Comparison of ENCODE assay signal across 8 mouse cellular contexts in the genomic region with DNA sequence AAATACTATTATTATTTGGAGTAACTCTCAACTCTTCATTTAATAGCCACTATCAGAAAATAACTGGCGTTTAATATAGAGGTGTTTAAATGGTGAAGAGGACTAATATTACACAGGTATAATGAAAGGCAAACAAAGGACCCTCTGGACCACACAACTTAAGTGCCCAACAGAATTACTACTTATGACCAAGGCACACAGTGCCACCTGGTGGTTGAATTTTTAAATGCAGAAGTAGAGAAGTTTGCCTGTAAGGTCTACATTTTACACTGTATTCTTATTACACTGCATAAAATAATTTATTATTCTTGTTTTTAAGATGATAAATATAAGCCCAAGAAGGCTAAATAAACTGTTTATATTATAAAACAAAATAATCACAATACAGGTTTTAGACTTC.
DNase-seq lines count a peak whose midpoint lies in the region; ATAC-seq and TF ChIP-seq lines count a peak whose summit lies in the region.

No protein-coding gene starts in this region.

- no peak for TF ChIP-seq POLR2A in heart, adult 2 months (IDR thresholded peaks at IDR 0.05; ENCODE audit: insufficient read depth, low read depth, low read length)
- no peak for TF ChIP-seq POLR2A in spleen, adult 2 months (IDR thresholded peaks at IDR 0.05; ENCODE audit: low read depth, low read length)

- H3K27me3 ChIP-seq in heart, adult 2 months (ENCODE audit: control insufficient read depth, insufficient read depth, low read length), result no peaks in the 10 kb centered on the region
- no peaks in the 10 kb centered on the region for H3K27me3 ChIP-seq in heart, embryonic 12.5 days (replicated peaks)
- H3K27me3 ChIP-seq in spleen, adult 2 months (ENCODE audit: control insufficient read depth, insufficient read depth, low read length), result no peaks in the 10 kb centered on the region

- H3K4me2 ChIP-seq in heart, embryonic 12.5 days, result no peak overlapping the region

- peak; percentile 86 for TF ChIP-seq CTCF in heart, adult 2 months (IDR thresholded peaks at IDR 0.05)
- peak; percentile 15; the same call in 1 of the 2 replicates for TF ChIP-seq CTCF in spleen, adult 2 months (IDR thresholded peaks at IDR 0.05; ENCODE audit: extremely low read depth, insufficient read depth, insufficient read length, insufficient replicate concordance)

- H3K27ac ChIP-seq in heart, adult 2 months, result no peak overlapping the region
- no peak overlapping the region for H3K27ac ChIP-seq in heart, embryonic 12.5 days (ENCODE audit: poor library complexity, severe bottlenecking)
- no peak overlapping the region for H3K27ac ChIP-seq in spleen, adult 2 months (ENCODE audit: insufficient read depth, low read length)

- no peak for DNase-seq in heart, adult 2 months
- peak; percentile 11 to 13 for DNase-seq in spleen, adult 2 months (ENCODE audit: low read depth in 1 of 2, low spot score in 2 of 2)
- no peak for DNase-seq in spleen, adult 12 weeks (ENCODE audit: low spot score)
- DNase-seq in cerebellum, postnatal 36 days, result peak; percentile 13 to 52
- peak; percentile 57 to 60 for DNase-seq in left cerebral cortex, postnatal 25 days (ENCODE audit: low spot score in 2 of 2)
- DNase-seq in right cerebral cortex, postnatal 4 days, result peak; percentile 15
- DNase-seq in ovary, postnatal 36 days (ENCODE audit: low spot score), result no peak

- H3K79me2 ChIP-seq in heart, adult 2 months (replicated peaks; ENCODE audit: control insufficient read depth, insufficient read depth, low read length), result no peaks in the 10 kb centered on the region

- H3K36me3 ChIP-seq in heart, adult 2 months (ENCODE audit: control insufficient read depth, insufficient read depth, low read length), result no peaks in the 10 kb centered on the region
- H3K36me3 ChIP-seq in heart, embryonic 12.5 days, result peaks cover 8% of the 10 kb centered on the region
- no peaks in the 10 kb centered on the region for H3K36me3 ChIP-seq in spleen, adult 2 months (ENCODE audit: control insufficient read depth, insufficient read depth, low read length)

- TF ChIP-seq EP300 in heart, adult 2 months (IDR thresholded peaks at IDR 0.05; ENCODE audit: insufficient read depth, low read depth, low read length), result no peak

- 18% methylated on average over 1 of the region's 1 CpGs for WGBS in heart, adult 2 months
- 13% methylated on average over 1 of the region's 1 CpGs for WGBS in heart, embryonic 12.5 days
- 17% methylated on average over 1 of the region's 1 CpGs for WGBS in spleen, adult 2 months

- ATAC-seq in heart, embryonic 12.5 days (ENCODE audit: insufficient number of reproducible peaks, low FRiP score), result no peak

- H3K9me3 ChIP-seq in heart, embryonic 12.5 days (replicated peaks), result no peaks in the 10 kb centered on the region

- intact Hi-C loops in heart, adult 2 months (cut with DNase I), result loop anchor here (2.0 kb wide), 1 partner anchor 387 kb away; no protein-coding TSS in a partner anchor
- intact Hi-C loops in left cerebral cortex, postnatal 25 days (cut with DNase I), result no loop called here

- H3K4me3 ChIP-seq in heart, adult 2 months, result no peak overlapping the region
- no peak overlapping the region for H3K4me3 ChIP-seq in heart, embryonic 12.5 days
- H3K4me3 ChIP-seq in spleen, adult 2 months (ENCODE audit: extremely low read depth, insufficient read depth, insufficient read length), result no peak overlapping the region

- H3K9ac ChIP-seq in heart, adult 2 months (ENCODE audit: low read depth, low read length), result no peak overlapping the region
- no peak overlapping the region for H3K9ac ChIP-seq in heart, embryonic 12.5 days

- no peaks in the 10 kb centered on the region for H3K4me1 ChIP-seq in heart, adult 2 months (ENCODE audit: control insufficient read depth, insufficient read depth, low read length)
- H3K4me1 ChIP-seq in heart, embryonic 12.5 days (replicated peaks), result no peaks in the 10 kb centered on the region
- no peaks in the 10 kb centered on the region for H3K4me1 ChIP-seq in spleen, adult 2 months (ENCODE audit: control insufficient read depth, insufficient read depth, insufficient read length)

Comparison
In these comparisons a context has a peak if more than half of its experiments do, and no peak if none do; other contexts are left out.
1. DNase-seq: peak in spleen, adult 2 months (2 of 2), cerebellum, postnatal 36 days (2 of 2), left cerebral cortex, postnatal 25 days (2 of 2) and right cerebral cortex, postnatal 4 days (single experiment); none in heart, adult 2 months (0 of 2), spleen, adult 12 weeks (single experiment) and ovary, postnatal 36 days (single experiment).